Mouse (Mus musculus) kidney, postnatal 25 days (tissue): Measurements from ENCODE around the gene Krt5.
"Not testable (repeated sequence)": the region's sequence is repeated elsewhere in the genome, so short reads cannot be mapped to it uniquely, and the experiment has no call there.

Experiments used
- DNase-seq, 2 experiments: peaks; one replicate each; pipeline ENCODE4 v3.0.0; 2021; ENCODE audit warnings: mixed read lengths in 2 of 2

The Krt5 gene

GRCm38 (mm10) chr15:101712720-101713119 is at the start of gene Krt5:
Krt5 (minus strand) TSS chr15:101712898.
- no peak for DNase-seq

DNA sequence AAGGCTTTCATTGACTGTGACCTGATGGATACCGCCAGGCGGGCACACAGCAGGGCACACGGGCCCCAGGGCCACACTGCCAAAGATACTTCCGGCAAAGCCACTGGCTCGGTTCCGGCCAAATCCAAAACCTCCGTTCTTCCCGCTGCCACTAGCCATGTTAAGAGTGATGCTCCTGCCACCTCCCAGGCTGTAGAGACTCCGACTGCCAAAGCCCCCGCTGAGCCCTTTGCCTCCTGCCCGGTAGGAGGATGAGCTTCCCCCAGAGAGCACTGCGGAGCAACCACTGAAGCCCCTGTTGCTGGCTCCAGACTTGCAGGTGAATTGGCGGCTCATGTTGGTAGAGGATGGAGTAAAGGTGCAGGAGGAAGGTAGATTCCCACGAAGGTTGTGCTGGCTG is 30.0 kb upstream of the Krt5 start, which contains the start of gene Krt71:
Gene Krt71 (minus strand): TSS at position 399 of the 400 bp plus-strand sequence.
- DNase-seq, result no peak

DNA sequence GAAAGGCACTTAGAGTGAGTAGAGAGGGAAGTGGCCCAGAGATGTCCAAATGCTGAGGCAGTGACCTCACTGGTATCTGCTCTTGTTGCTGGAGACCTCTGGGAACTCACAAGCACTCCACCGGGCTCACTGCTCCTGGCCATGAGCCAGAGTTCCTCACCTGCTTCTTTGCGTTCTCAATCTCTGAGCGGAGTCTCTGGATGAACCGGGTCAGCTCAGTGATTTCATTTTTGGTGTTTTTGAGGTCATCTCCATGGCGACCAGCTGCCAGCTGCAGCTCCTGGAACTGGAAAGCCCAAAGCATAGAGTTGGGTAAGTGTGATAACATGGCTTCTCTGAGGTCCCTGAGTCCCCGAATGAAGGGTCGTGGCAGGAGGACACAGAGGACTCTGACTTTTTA is 25.1 kb upstream of the Krt5 start:
- no peak for DNase-seq

DNA sequence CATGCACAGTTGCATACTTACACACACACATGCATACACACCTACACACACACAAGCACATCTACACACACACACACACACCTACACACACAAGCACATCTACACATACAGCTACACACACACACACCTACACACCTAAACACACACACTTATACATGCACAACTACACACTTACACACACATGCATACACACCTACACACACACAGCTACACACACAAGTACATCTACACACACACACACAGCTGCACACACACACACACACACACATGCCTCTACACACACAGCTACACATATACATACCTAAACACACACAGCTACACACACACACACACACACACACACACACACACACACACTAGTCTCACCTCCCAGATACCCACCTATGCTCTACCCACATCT is 18.0 kb upstream of the Krt5 start:
- DNase-seq, result no peak

- DNase-seq, result no peak
These were observed 12.0 kb upstream of the Krt5 start for GRCm38 (mm10) chr15:101724686-101725085.

DNA sequence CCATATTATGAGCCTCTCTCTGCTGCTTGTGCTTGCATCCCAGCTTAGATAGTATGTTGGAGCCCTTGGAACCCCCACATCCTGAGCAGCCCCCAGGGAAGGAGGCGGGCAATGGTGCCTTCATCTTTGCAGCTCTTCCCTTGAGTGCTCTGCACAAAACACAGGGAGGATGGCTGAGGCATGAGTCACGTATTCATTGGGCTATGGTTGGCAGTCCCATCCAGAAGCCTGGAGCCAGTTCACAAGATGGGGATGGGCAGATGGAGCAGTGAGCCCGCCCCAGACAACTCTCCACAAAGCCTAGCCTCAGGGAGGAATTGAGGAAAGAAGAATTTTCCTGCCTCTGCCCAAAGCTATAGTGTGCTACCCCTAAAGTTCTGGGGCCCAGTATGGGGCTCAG is 3.1 kb upstream of the Krt5 start:
- no peak for DNase-seq

DNA sequence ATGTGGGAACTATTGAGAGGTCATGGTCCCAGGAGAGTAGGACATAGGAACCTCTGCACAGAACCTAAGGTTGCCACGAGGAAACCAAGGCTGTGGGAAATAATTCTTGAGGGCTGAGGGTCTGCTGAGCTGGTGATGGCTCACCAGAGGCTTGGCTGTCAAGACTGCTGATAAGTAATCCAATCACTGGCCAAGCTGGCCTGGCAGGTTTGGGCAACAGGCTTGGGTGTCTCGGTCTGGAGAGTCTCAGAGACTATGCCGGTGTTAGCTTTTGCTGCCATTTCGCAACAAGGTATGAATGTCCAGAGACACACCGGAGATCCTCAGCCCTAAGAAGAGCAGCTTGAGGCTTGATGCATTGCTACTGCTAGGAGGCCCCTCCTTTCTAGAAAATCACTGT is 1.7 kb upstream of the Krt5 start:
- no peak for DNase-seq

- DNase-seq, result no peak
These were observed 1.0 kb upstream of the Krt5 start for GRCm38 (mm10) chr15:101713731-101714130.

DNA sequence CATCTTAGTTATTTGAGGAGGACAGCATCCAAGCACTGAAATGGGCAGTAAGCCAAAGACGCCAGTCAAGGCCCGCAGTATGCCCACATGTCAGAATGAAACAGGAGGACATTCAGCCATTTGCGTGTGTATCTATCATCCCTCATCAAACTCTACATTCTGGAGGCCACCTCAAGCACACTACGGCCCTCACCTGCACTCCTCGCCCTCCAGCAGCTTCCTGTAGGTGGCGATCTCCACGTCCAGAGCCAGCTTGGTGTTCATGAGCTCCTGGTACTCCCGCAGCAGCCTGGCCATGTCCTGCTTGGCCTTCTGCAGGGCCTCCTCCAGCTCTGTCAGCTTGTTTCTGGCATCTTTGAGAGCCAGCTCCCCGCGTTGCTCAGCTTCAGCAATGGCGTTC is 4.0 kb downstream of the Krt5 start:
- DNase-seq, result no peak

DNA sequence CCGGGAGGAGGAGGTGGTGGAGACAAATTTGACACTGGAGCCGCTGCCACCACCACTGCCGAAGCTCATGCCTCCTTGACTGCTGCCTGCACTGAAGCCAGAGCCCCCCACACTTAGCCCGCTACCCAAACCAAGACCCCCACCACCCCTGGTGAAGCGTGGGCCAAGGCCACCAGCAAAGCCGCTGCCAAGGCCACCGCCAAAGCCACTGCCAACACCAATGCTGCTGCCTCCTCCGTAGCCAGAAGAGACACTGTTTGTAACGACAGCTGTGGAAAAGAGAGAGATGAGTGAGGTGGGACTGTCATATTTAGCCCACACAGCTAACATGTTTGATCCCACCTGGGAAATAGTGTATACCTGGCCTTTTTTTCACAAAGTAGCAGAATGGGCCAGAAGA is 5.2 kb downstream of the Krt5 start:
- no peak for DNase-seq

DNA sequence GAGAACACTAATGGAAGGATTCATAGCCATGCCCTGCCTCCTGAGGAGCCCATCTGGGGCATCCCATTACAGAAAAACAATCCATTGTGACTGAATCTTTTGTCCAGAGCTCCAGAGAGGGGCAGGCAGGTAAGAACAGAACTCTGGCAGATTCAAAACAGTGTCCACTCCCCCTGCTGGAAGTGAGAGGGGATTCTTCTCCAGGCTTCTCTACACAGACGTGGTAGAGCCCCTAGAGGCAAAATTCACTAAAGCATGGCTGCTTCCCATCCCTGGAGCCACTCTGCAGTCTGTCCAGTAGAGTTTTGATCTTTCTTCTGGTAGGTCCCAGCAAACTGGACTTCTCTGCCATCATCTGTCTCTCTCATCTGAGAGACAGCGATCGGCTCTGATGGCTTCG is 8.6 kb downstream of the Krt5 start:
- peak in 1 of 2 experiments; percentile 15 for DNase-seq

- DNase-seq, result no peak
These were observed 10.3 kb downstream of the Krt5 start for GRCm38 (mm10) chr15:101702380-101702779.

DNA sequence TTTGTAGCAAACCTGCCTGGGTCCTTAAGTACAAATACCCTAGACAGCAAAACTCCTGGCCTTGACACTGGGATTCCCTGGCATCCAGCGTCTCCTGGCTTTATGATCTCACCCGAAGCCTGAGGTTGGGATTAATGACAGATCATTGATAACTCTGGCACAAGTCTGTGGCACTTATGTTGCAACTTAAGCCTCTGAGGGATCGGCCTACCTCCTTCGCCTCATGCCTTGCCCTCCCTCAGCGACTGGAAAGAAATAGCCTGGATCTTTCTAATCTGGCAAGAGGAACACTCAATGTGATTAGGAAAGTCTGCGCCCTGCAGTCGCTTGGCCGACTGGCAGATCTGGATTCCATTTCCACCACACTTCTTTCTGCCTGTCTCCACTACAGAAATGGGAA is 12.8 kb downstream of the Krt5 start:
- no peak for DNase-seq

GRCm38 (mm10) chr15:101699192-101699591 is 13.5 kb downstream of the Krt5 start:
- DNase-seq, result no peak

GRCm38 (mm10) chr15:101697326-101698188 is 15.1 kb downstream of the Krt5 start:
- DNase-seq, result no peak

- DNase-seq, result no peak
These were observed 18.5 kb downstream of the Krt5 start, which contains the start of gene Krt6a for GRCm38 (mm10) chr15:101694207-101694606. Krt6a (minus strand) TSS chr15:101694307.

GRCm38 (mm10) chr15:101690460-101690859 is 22.2 kb downstream of the Krt5 start:
- not testable (repeated sequence) for DNase-seq

- DNase-seq, result no peak
These were observed 24.5 kb downstream of the Krt5 start for GRCm38 (mm10) chr15:101688161-101688560.

DNA sequence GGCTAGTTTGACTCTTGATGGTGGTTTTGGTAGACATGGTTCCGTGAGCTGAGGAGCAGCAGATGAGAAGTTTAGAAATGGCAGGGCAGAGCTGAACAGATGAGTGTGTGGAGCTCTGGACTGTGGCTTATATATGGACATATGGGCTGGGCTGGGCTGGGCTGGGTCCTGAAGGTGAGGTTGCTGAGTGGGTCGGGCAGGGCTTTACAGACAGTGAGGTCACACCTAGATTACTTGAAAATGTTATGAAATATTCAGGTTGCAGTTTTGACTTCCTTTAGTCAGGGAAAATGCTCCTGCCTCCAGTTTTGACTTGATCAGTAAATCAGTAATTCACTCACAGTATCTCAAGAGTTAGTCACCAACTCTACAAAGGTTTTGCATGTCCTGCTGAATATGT is 32.5 kb downstream of the Krt5 start, which contains the start of gene Krt6b:
Gene Krt6b (minus strand): TSS at position 101 of the 400 bp plus-strand sequence.
- DNase-seq, result no peak

DNA sequence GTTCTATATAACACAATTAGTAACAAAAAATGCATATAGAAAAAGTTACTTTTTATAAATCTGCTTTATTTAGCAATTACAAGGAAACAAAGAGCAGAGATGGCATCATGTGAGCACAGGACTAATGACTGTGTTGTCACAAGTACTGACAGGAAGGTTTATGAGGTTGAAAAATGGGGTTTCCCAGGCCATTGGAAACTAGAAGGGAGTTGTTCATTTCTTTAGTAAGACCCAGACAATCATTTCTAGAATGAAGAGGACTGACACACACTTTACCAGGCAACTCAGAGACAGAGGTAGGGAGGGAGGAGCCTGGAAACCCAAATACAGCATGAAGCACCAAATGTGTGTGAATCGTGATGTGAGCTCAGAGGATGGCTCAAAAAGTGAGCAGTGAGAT is 36.7 kb downstream of the Krt5 start:
- DNase-seq, result no peak
